Mouse (Mus musculus) left cerebral cortex, postnatal 25 days (tissue): ENCODE data around the gene Tsr3. TPM values are rescaled to one million over a fixed set of nuclear protein-coding genes. Genes with fewer than 3 reads are reported as not detected.

ENCODE experiments used
- DNase-seq, 2 experiments: peaks; one replicate each; pipeline ENCODE4 v3.0.0; 2022; ENCODE audit warnings: low spot score in 2 of 2, mixed read lengths in 1 of 2
- intact Hi-C: fragments of 180-260 bp; cut with DNase I; formaldehyde crosslinking; loops from one replicate; pipeline ENCODE4 v1.15.1; 2025
- total RNA-seq, 2 experiments: library from RNA; stranded (reverse); gene quantifications; 2 replicates each; pipeline ENCODE4 v1.2.3; 2021

The Tsr3 gene
- total RNA-seq, 2 experiments from 2014 or later = 24.6 to 25.4 TPM

DNA sequence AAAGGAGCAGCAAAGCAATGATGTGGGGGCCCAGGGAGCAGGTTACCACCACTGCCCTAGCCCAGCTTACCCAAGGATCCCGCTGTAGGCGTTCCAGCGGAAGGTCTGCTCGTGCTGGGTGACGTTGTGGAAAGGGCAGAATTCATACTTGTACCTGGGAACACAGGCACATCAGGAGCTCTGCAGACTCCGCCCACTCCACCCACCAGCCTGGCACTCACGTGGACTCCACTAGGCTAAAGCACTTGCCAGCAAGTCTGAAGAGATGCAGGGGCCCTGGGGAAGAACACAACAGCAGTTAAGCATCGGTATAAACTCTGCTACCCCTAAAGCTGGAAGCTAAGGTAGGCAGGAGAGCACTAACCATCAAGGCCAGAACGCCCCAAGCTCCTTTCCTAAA lies 4.3 kb upstream of the Tsr3 start:
- intact Hi-C loops = no loop called here
- peak in 1 of 2 experiments; percentile 37 for DNase-seq

DNA sequence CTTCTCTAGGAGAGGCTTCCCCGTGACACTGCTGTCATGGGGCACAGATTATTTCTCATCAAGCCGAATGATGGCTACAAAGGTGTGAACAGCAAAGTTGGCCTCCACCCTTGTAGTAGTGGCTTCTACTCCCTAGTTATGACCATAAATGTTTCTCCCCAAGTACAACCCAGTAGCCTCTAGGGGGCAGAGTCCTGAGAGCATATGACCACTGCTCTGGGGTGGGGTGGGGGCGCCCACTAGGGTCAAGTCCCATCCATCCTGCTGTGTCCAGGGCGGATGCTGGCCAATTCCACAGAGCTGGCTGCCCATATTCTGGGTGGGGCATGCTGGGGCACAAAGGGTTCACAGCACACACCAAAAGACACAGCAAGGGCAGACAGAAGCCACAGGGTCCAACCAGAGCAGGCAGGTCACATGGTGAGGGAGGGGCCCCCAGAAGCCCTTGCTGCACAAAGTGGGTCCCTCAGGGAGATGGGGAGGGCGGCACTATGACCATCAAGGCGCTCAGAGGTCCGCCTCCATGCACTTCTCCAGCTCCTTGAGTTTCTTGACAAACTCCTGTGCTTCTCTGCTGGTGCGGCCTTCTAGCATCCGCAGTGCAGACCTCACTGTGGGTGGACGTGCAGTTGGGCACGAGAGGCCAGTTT lies 3.3 kb downstream of the Tsr3 start:
- intact Hi-C loops = no loop called here

DNA sequence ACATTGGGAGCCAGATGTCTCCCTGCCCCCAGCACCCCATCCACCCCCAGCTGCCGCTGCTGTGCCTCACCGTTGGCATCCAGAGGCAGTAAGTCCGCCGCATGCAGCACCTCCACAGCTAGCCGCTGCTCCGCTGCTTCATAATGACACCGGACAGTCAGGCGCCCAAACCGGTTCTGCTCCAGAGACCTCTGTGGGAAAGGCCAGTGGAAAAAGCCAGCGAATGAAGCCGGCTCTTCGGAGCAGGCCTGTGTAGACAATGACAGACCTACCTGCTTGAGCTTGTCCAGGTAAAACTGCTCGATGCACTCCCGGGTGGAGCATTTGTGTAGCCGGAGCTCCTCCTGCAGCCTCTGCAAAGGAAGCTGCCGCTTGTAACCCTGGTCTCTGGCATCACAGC lies 4.3 kb downstream of the Tsr3 start:
- intact Hi-C loops = no loop called here
- no peak for DNase-seq

More for the DNA sequence above, 3.3 kb downstream of the Tsr3 start:
- DNase-seq = no peak

DNA sequence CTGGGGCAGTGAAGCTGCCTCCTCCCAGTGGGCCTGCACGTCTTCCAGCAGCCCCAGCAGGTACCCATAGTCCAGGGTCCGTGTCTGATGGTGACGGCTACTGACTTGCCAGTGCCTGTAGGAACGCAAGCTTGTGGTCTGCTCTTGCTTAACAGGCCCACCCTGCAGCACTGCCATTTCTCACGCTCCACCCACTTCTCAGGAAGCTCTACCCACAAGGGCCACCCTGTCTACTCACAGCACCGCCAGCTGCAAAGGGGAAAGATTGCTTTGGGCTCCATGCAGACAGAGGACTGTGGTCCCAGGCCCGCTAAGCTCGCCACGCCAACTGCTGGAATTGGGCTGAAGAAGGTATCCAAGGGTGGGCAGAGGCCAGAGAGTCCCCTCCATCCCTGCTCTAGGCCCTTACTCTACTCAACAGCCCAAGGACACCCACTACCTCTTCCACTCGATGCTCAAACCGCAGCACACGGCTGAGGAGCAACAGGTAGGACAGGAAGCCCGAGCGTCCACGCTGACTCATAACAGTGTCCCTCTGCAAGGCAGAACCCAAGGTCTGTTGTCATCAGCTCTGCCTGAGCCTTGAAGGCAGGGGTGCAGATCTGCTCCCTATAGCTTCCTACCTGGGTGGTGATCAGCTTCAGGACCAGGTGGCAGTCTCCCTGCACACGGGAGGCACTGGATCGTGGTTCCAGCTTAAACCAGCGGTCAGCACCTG lies 8.2 kb downstream of the Tsr3 start:
- no peak for DNase-seq
- intact Hi-C loops = no loop called here

DNA sequence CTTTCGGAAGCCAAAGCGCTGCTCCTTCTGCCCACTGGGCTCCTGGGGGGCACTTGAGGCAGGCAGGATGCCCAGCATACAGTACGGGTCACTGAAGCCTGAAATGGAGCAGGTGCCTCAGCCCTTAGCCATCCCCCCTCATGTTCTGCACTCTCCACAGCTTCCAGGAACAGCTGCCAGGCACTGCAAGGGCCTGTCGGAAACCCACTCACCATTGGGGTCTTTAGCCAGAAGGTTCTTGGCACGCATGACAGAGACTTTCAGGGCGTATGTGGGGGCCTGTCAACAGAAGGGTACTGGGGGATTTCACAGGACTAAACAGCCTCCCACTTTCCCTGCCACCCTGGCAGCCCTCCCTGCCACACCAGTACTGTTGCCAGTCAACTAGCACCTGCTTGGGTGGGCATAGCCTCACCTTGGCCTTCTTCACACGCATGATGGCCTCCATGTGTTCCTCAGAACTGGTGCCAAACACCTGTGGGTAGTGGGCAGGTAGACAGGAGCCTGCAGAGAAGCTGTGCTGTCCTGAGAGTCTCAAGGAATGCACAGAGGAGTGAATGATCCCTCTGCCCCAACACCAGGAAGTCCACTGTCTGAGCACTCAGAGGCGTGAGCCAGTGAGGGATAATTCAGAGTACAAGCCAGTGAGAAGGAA lies 10.3 kb downstream of the Tsr3 start:
- intact Hi-C loops = no loop called here
- no peak for DNase-seq

DNA sequence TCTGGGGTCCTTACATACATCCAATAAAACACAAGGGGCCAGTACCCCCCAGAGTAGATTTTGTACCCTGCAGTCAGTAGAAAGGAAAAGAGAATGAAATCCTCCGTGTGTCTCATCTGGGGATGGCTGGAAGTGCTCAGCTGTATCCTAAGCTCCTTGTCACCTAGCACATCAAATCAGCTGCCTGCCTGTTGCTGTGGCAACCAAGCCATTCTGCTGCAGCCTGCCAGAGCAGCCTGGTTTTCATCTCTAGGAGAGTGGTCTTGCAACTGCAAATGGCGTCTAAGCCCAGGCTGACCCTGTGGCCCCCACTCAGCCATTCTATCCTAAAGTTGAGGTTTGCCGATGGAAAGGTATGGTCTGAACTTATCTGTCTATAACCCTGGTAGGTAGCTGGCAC lies 12.7 kb downstream of the Tsr3 start:
- intact Hi-C loops = no loop called here
- no peak for DNase-seq

DNA sequence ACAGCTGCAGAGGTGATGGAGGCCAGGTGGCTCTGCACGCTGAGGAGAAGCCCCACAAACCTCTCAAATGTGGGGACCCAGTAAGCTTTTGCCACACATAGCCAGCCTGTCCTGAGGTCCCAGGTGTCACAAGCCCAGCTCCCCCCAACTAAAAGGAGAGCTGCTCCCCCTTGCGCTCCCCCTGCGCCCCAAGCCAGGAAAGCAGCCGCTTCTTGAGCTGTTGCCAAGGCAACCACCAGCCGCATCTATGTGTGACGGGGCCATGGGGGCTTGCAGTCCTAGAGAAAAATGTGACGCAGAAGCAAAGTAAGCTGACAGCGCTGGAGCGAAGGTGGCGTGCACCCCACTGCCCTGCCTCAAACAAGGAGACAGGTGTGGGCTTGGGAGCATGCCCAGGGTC lies 13.8 kb downstream of the Tsr3 start:
- intact Hi-C loops = no loop called here

DNA sequence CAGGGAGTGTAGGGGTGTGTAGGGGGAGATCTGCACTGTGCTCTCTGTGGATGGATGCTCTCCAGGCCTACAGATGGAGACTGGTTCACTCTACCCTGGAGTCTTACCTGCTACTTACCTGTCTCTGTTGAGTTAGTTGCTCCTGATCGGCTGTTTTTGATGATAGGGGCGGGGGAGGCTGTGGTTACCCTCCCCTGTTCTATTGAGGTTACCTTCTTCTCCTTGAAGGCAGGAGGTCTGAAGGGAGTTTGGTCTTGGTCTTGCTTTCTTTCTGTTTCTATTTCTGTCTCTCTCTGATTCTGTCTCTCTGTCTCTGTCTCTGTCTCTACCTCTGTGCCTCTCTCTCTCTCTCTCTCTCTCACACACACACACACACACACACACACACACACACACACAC lies 15.1 kb downstream of the Tsr3 start:
- DNase-seq = no peak
- intact Hi-C loops = no loop called here

More for the DNA sequence above, 13.8 kb downstream of the Tsr3 start:
- peak in 1 of 2 experiments; percentile 47 for DNase-seq

DNA sequence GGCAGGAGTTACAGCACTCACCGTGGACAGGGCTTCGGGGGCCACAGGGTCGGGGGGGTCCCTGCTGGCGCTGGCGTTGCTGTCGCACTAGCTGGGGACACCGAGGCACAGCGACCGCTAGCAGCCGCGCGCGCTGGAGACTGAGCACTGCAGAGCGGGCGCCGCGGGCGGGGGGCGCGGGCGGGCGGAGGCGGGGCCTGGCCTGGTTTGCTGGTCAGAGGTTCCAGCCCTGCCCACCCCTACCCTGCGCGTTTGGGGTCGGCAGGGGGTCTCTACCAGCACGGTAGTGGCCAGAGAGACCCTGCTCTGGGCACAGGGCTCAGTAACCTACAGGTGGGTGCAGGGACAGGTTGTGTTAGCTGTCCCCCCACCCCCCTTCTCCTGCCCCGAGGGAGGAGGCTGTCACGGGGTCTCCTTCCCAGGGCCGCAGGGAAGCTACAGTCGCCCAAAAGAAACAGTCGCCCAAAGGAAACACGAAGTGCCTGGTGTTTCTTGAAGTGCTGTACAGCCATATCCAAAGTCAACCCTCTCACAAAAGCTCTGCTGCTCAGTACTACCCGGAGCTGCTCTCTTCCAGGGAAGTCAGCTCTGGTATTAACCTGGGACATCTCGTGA lies 16.3 kb downstream of the Tsr3 start, which contains the start of gene Baiap3:
Baiap3 (minus strand) TSS at position 225 of the 615 bp plus-strand sequence.
- intact Hi-C loops = no loop called here
- DNase-seq = no peak

DNA sequence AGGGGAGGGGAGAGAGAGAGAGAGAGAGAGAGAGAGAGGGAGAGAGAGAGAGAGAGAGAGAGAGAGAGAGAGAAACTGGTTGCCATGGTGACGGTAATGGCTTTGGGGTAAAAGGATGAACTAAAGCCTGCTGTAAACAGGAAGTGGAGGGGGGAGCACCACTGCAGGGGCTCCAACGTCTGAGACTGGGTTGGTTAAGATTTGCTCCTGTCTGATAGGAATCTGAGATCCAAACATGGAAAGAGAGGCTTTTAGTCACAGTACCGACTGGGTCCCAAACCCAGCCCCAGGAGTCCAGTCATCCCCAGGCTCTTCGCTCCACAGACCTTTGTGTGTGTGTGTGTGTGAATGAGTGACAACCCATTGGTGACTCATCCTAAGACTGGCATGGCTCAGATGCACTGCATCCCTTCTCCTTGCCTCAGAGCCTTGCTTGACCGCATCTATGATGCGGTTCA lies 17.9 kb downstream of the Tsr3 start:
- no peak for DNase-seq
- intact Hi-C loops = no loop called here

DNA sequence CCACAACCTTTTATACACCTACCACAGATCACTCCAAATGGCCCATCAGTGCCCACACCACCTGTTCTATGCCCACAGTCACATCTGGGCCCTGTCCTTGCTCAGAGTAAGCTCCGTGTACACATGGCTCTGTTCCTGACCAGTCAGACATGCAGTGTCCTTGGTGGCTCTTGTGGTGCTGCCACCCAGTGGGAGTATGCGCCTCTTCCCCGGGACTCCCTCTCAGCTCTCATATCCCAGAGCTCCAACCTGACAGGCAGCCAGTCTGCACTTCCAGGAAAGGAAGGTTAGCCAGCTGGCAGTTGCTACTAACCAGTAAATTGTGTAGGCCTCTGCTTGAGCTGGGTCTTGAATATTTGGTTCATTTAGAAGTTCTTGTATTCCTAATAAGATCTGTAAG lies 24.5 kb downstream of the Tsr3 start:
- intact Hi-C loops = no loop called here
- DNase-seq = peak in 1 of 2 experiments; percentile 59

DNA sequence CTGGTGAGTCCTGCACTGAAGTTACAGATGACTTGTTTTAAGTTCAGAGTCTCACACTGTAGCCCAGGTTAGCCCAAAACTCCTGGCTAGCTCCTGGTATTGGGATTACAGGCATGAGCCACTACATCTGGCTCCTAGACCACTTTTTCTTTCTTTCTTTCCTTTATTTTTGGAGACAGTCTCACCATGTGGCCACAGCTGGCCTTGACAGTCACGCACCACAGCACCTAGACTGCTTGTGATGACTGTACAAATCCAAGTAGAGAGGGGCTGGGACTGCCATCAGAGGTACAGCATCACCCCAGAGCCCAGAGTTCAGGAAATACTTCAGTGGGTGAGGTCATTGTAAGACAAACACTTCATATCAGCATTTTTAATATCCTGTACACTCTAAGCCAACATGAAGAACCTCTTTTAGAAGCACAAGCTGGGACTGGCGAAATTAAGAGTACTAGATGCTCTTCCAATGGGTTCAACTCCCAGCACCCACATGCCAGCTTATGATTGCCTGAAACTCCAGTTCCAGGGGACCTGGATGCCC lies 30.9 kb downstream of the Tsr3 start:
- DNase-seq = no peak
- intact Hi-C loops = no loop called here

DNA sequence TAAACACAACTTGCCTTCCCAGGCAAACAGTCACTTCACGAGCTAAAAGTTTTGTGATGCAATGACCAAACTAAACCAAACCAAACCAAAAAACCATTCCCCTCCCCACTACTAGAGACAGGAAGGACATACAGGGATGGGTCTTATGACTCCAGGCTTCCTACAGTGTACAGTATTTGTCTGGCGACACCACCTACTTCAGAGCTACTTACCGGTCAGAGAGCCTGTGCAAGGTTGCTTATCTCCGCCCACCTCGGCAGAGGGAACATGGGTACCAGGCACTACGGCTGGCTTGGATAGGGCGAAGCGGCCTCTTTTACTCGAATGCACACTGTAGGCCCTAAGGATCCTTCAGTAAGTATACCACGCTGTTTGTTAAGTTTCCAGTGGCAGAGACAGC lies 32.4 kb downstream of the Tsr3 start:
- intact Hi-C loops = no loop called here
- no peak for DNase-seq

DNA sequence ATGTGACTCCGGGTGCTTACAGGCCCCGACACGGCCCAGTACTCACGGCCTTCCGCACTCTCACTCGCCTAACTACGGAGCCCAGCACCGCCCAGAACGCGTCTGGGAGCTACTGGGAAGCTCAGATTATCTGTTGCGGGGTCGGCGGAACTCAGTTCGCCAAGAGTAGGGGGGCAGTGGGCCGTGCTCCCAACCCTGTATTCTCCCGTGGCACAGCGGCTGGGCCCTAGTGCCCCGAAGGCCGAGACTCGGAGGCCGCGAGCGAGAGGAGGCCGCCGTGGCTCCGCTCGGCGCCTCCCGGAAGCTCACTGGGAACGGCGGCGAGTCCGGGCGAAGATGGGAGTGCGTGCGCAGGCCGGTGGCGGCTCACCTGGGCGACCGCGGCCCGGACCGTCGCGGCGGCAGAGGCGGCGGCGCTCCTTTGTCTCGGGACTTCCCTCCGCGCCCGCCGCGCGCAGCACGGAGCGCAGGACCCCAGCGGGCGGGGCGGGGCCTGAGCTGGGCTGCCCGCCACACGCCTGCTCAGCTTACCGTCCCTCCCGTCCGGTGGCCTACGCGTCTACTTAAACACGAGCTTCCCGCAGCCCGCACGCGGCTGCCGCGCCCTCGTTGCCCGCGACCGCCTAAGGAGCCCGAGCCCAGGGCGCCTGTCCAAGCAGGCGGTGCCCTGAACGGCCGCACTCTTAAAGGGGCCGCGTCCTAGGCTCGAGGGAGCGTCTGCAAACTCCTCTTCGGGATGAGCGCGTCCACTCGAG lies 33.2 kb downstream of the Tsr3 start:
- intact Hi-C loops = loop anchor here (1.0 kb wide), 1 partner anchor 89 kb away; the partner anchor contains the start of gene BC003965
- peak; percentile 93 to 96 for DNase-seq

DNA sequence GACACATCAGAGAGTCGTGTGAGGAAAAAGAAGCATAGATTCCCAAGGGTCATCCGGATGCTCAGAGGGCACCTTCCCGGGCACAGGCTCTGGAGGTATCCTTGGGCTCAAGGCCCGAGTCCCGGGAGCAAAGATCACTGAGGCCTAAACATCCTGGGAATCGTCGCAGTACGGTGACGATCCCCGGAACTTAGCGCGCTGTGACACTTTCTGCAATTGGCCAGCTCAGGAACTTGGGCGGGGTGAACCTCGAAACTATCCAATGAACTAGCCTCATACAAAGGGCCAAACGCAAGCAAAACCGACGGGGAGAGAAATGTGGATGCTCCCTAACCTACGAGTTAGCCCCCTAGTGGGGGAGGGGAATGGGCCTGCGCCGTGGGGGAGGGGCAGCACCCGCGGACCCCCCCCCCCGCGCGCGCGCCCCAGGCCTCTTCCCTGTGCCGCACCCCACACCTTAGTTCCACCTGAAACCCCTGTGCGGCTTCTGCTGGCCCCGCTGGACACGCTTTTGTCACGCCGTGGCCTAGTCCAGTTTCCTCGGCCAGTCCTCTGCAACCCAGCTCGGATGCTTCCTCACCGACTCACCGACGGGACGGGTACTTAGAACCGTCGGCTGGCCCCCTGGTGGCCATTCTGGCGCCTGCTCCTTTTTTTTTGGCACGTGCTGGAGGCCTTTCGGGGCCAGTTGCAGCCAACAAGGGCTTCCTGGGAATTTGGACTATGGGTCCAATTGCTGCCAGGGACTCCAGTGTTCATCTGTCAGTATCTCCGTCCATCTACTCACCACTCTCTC lies 33.9 kb downstream of the Tsr3 start:
- intact Hi-C loops = loop anchor here (1.0 kb wide), 1 partner anchor 90 kb away; the partner anchor contains the start of gene BC003965
- peak; percentile 98 for DNase-seq

DNA sequence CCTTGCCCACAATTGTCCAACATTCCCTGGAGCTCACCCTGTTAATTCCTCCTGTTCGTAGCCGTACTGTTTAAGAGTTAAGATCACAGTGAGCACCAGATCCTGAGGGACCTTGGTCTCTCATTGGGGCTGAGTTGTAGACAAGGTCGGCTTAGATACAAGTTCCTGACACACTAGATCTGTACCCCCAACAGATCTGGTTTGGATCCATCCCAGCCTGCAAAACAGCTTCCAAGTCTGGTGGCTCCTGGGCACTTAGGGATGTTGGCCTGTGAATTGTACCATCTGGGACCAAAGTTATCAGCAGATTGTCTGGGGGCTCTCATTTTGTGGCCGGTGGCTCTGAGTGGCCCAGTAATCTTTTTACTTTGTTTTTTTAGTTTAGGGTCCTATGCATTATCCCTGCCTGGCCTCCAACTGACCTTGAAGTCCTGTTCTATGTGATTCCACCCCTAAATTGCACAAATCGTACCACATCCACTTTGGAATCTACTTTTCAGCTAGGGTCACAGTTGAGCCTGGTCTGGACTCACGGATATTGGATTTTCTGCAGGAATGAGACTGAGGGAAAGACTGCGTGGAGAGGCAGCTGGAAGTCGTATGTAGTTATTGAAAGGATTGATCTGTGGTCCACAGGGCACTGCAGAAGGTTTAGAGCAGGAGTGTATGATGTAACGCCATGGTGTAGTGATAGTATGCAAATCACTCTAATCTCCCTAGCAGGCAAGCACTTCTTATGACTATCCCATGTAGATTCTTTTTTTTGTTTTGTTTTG lies 34.8 kb downstream of the Tsr3 start, which contains the start of gene Ube2i:
Ube2i (minus strand) TSS at position 52 of the 776 bp plus-strand sequence.
- intact Hi-C loops = no loop called here
- DNase-seq = no peak

DNA sequence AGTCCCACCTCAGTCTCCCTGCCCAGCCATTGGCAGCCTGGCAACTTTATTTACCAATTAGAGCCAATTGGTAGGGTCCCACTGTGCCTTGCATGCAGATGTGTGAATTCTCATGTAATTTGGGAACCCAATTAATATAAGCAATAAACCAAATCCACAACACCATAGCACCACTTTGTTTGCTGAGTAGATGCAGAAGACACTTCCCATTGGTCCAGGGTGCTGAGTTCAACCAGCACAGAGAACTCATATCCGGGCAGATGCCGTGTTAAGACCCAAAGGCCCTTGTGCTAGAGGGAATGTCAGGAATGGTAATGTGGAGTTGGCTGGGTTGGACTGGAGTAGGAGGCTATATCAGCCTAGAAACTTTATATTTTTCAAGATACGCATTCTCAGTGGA lies 35.9 kb downstream of the Tsr3 start:
- intact Hi-C loops = no loop called here
- DNase-seq = no peak

DNA sequence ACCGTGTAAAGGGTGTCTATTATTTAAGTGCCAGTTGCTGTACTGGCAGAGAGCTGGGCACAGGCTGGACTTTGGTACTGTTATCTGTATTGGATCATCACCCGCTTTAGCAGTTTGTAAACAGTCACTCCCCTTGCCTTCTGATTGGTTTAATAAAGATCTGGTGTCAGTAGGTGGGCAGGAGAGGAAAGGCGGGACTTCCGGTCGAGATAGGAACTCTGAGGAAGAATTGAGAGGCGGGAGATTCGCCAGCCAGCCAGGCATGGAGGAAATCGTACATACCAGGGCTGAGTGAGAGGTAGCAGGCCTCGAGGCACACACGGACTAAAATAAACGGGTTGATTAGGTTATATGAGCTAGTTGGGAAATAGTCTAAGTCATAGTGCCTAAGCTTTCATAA lies 42.2 kb downstream of the Tsr3 start:
- intact Hi-C loops = no loop called here
- no peak for DNase-seq
